18 mouse cellular contexts compared by ENCODE assay signal in genomic region chr7:96265941-96266340, GRCm38 (mm10).
DNase-seq lines count a peak whose midpoint lies in the region; ATAC-seq lines count a peak whose summit lies in the region.
"Had no signal": no experiment of that assay in that cellular context is flagged by ENCODE, and none has a peak within 500 bp of the region (broad histone marks: within the 10 kb centered on the region; RNA-seq: fewer than 3 reads in every experiment).

No protein-coding gene starts in this region.

- 64% methylated on average over 1 of the region's 1 CpGs for WGBS in forebrain, embryonic 13.5 days
- 100% methylated on average over 1 of the region's 1 CpGs for WGBS in forebrain, embryonic 12.5 days

- peaks cover 35% of the 10 kb centered on the region for H3K4me1 ChIP-seq in forebrain, embryonic 13.5 days
- H3K4me1 ChIP-seq in forebrain, embryonic 12.5 days = peaks cover 17% of the 10 kb centered on the region

- ATAC-seq in forebrain, embryonic 13.5 days = no peak
- no peak for ATAC-seq in forebrain, embryonic 12.5 days (ENCODE audit: low FRiP score)
- ATAC-seq: liver, postnatal 0 days had no signal

- 0 out of 2 replicates have a peak overlapping the region, but pooled peaks have one; percentile 1 for H3K27ac ChIP-seq in forebrain, embryonic 13.5 days
- no peak overlapping the region for H3K27ac ChIP-seq in forebrain, embryonic 12.5 days
- H3K27ac ChIP-seq: embryonic facial prominence, embryonic 12.5 days; heart, adult 2 months; midbrain, embryonic 12.5 days; stomach, postnatal 0 days had no signal

- H3K9ac ChIP-seq in forebrain, embryonic 13.5 days = no peak overlapping the region
- no peak overlapping the region for H3K9ac ChIP-seq in forebrain, embryonic 12.5 days
- H3K9ac ChIP-seq: embryonic facial prominence, embryonic 12.5 days; liver, postnatal 0 days; midbrain, embryonic 12.5 days had no signal

- H3K4me3 ChIP-seq in forebrain, embryonic 13.5 days = no peak overlapping the region
- H3K4me3 ChIP-seq in forebrain, embryonic 12.5 days (replicated peaks) = no peak overlapping the region
- H3K4me3 ChIP-seq: embryonic facial prominence, embryonic 12.5 days; heart, adult 2 months; midbrain, embryonic 12.5 days had no signal

- no peak overlapping the region for H3K4me2 ChIP-seq in forebrain, embryonic 13.5 days
- H3K4me2 ChIP-seq in forebrain, embryonic 12.5 days = no peak overlapping the region
- H3K4me2 ChIP-seq: embryonic facial prominence, embryonic 12.5 days; midbrain, embryonic 12.5 days had no signal

- H3K27me3 ChIP-seq in forebrain, embryonic 13.5 days = no peaks in the 10 kb centered on the region
- no peaks in the 10 kb centered on the region for H3K27me3 ChIP-seq in forebrain, embryonic 12.5 days
- H3K27me3 ChIP-seq: embryonic facial prominence, embryonic 12.5 days had no signal

- no peaks in the 10 kb centered on the region for H3K9me3 ChIP-seq in forebrain, embryonic 13.5 days (replicated peaks)
- H3K9me3 ChIP-seq in forebrain, embryonic 12.5 days = no peaks in the 10 kb centered on the region
- H3K9me3 ChIP-seq: embryonic facial prominence, embryonic 12.5 days; midbrain, embryonic 12.5 days had no signal

- no peaks in the 10 kb centered on the region for H3K36me3 ChIP-seq in forebrain, embryonic 13.5 days (ENCODE audit: poor library complexity, severe bottlenecking)
- H3K36me3 ChIP-seq in forebrain, embryonic 12.5 days (replicated peaks) = no peaks in the 10 kb centered on the region
- H3K36me3 ChIP-seq: embryonic facial prominence, embryonic 12.5 days; G1E; midbrain, embryonic 12.5 days had no signal

- peak; percentile 19 for DNase-seq in kidney, postnatal 10 days
- DNase-seq in kidney, postnatal 25 days = no peak
- DNase-seq in 3T3-L1 (ENCODE audit: low read depth, low spot score) = peak; percentile 11
- peak; percentile 44 for DNase-seq in lung, postnatal 10 days
- DNase-seq in left cerebral cortex, adult 11 months (ENCODE audit: low spot score) = no peak
- DNase-seq in adrenal gland, adult 2 months = no peak
- DNase-seq: cerebellum, postnatal 36 days; heart, adult 2 months; layer of hippocampus, postnatal 36 days; liver, postnatal 0 days; retina, postnatal 1 day; spleen, adult 18-20 months had no signal

Comparison
In these comparisons a context has a peak if more than half of its experiments do, and no peak if none do; other contexts are left out.
1. DNase-seq: peak in kidney, postnatal 10 days (single experiment), 3T3-L1 (single experiment) and lung, postnatal 10 days (single experiment); none in kidney, postnatal 25 days (0 of 2), left cerebral cortex, adult 11 months (single experiment) and adrenal gland, adult 2 months (single experiment).